Mouse (Mus musculus): ENCODE data around the gene Bag5. TPM values are rescaled to one million over a fixed set of nuclear protein-coding genes. Genes with fewer than 3 reads are reported as not detected.
A peak's percentile ranks its signal among the peaks of the same experiment; 100 is the strongest.

Gene Bag5
- total RNA-seq (2015; ENCODE audit: low replicate concordance) (5.4 and 6.1 TPM in 2 replicates), total RNA-seq (2017; ENCODE audit: low replicate concordance) (5.8 and 7.2 TPM in 2 replicates)

- ATAC-seq (replicated peaks; ENCODE audit: low FRiP score, poor library complexity, severe bottlenecking): peak; percentile 86
Measured at GRCm38 (mm10) chr12:111713004-111713651, at the start of gene Bag5, which contains the start of gene Apopt1. Gene Bag5 (minus strand): TSS chr12:111713257. Gene Apopt1 (plus strand): TSS chr12:111713261.

- ATAC-seq (replicated peaks; ENCODE audit: low FRiP score, poor library complexity, severe bottlenecking): no peak
Measured at GRCm38 (mm10) chr12:111760306-111760908, 47.4 kb upstream of the Bag5 start.

- ATAC-seq (replicated peaks; ENCODE audit: low FRiP score, poor library complexity, severe bottlenecking): peak; percentile 26
Measured at GRCm38 (mm10) chr12:111759176-111760061, 46.4 kb upstream of the Bag5 start.

- peak; percentile 68 for ATAC-seq (replicated peaks; ENCODE audit: low FRiP score, poor library complexity, severe bottlenecking)
Measured at GRCm38 (mm10) chr12:111758381-111759175, 45.5 kb upstream of the Bag5 start, which contains the start of gene Klc1. Gene Klc1 (plus strand): TSS chr12:111758849.

- ATAC-seq (replicated peaks; ENCODE audit: low FRiP score, poor library complexity, severe bottlenecking): no peak
Measured at GRCm38 (mm10) chr12:111757561-111758325, 44.7 kb upstream of the Bag5 start.

- ATAC-seq (replicated peaks; ENCODE audit: low FRiP score, poor library complexity, severe bottlenecking): no peak
Measured at GRCm38 (mm10) chr12:111756698-111757082, 43.6 kb upstream of the Bag5 start.

GRCm38 (mm10) chr12:111756082-111756697, 43.1 kb upstream of the Bag5 start:
- ATAC-seq (replicated peaks; ENCODE audit: low FRiP score, poor library complexity, severe bottlenecking): no peak

- no peak for ATAC-seq (replicated peaks; ENCODE audit: low FRiP score, poor library complexity, severe bottlenecking)
Measured at GRCm38 (mm10) chr12:111755231-111755630, 42.2 kb upstream of the Bag5 start.

- no peak for ATAC-seq (replicated peaks; ENCODE audit: low FRiP score, poor library complexity, severe bottlenecking)
Measured at GRCm38 (mm10) chr12:111754710-111755109, 41.7 kb upstream of the Bag5 start.

GRCm38 (mm10) chr12:111753347-111753746, 40.3 kb upstream of the Bag5 start:
- no peak for ATAC-seq (replicated peaks; ENCODE audit: low FRiP score, poor library complexity, severe bottlenecking)

- ATAC-seq (replicated peaks; ENCODE audit: low FRiP score, poor library complexity, severe bottlenecking): no peak
Measured at GRCm38 (mm10) chr12:111752491-111752890, 39.4 kb upstream of the Bag5 start.

- ATAC-seq (replicated peaks; ENCODE audit: low FRiP score, poor library complexity, severe bottlenecking): no peak
Measured at GRCm38 (mm10) chr12:111750739-111751138, 37.7 kb upstream of the Bag5 start.

GRCm38 (mm10) chr12:111747421-111747820, 34.4 kb upstream of the Bag5 start:
- ATAC-seq (replicated peaks; ENCODE audit: low FRiP score, poor library complexity, severe bottlenecking): no peak

GRCm38 (mm10) chr12:111746091-111746490, 33.0 kb upstream of the Bag5 start:
- no peak for ATAC-seq (replicated peaks; ENCODE audit: low FRiP score, poor library complexity, severe bottlenecking)

- no peak for ATAC-seq (replicated peaks; ENCODE audit: low FRiP score, poor library complexity, severe bottlenecking)
Measured at GRCm38 (mm10) chr12:111745274-111745673, 32.2 kb upstream of the Bag5 start.

- no peak for ATAC-seq (replicated peaks; ENCODE audit: low FRiP score, poor library complexity, severe bottlenecking)
Measured at GRCm38 (mm10) chr12:111743981-111744423, 30.9 kb upstream of the Bag5 start.

GRCm38 (mm10) chr12:111743419-111743818, 30.4 kb upstream of the Bag5 start:
- 0 out of 2 replicates have a peak, but pooled peaks have one; percentile 12 for ATAC-seq (replicated peaks; ENCODE audit: low FRiP score, poor library complexity, severe bottlenecking)

GRCm38 (mm10) chr12:111741338-111741737, 28.3 kb upstream of the Bag5 start:
- ATAC-seq (replicated peaks; ENCODE audit: low FRiP score, poor library complexity, severe bottlenecking): no peak

All from erythroblast, adult 5-6 weeks (primary cell).